Mouse (Mus musculus): ENCODE results near the gene Eml3.
A peak's percentile ranks its signal among the peaks of the same experiment; 100 is the strongest.

GRCm38 (mm10) chr19:8920073-8920736 lies 9.1 kb upstream of the Eml3 start, which contains the start of gene B3gat3:
- no peak for TF ChIP-seq CTCF (IDR thresholded peaks at IDR 0.05; ENCODE audit: borderline replicate concordance, insufficient read depth, low read depth, low read length)
- peak; percentile 98 for TF ChIP-seq POLR2A (IDR thresholded peaks at IDR 0.05; ENCODE audit: borderline replicate concordance, insufficient read depth, low read length)

Measured in cerebellum, adult 2 months (tissue).